Mouse (Mus musculus) cerebellum, adult 9-10 months (tissue): ENCODE measurements around the gene Ier5.
A peak's percentile ranks its signal among the peaks of the same experiment; 100 is the strongest.

Experiments used
- DNase-seq: peaks from one replicate; pipeline ENCODE4 v3.0.0; 2022

The Ier5 gene

GRCm38 (mm10) chr1:155099280-155099848 lies at the start of gene Ier5:
Ier5 (minus strand) TSS chr1:155099636.
- peak; percentile 97 for DNase-seq

- DNase-seq: no peak
These were observed 47.8 kb upstream of the Ier5 start for GRCm38 (mm10) chr1:155147228-155147627.

GRCm38 (mm10) chr1:155146572-155146980 lies 47.1 kb upstream of the Ier5 start, which contains the start of gene Mr1:
Mr1 (minus strand) TSS chr1:155146814.
- DNase-seq: peak; percentile 79

GRCm38 (mm10) chr1:155145620-155146019 lies 46.2 kb upstream of the Ier5 start:
- DNase-seq: no peak

- DNase-seq: peak; percentile 83
These were observed 40.6 kb upstream of the Ier5 start for GRCm38 (mm10) chr1:155140076-155140475.

- peak; percentile 33 for DNase-seq
These were observed 39.4 kb upstream of the Ier5 start for GRCm38 (mm10) chr1:155138795-155139194.

GRCm38 (mm10) chr1:155134866-155135265 lies 35.4 kb upstream of the Ier5 start:
- DNase-seq: no peak

- DNase-seq: no peak
These were observed 28.0 kb upstream of the Ier5 start for GRCm38 (mm10) chr1:155127429-155127934.

GRCm38 (mm10) chr1:155126716-155127115 lies 27.3 kb upstream of the Ier5 start:
- DNase-seq: no peak

GRCm38 (mm10) chr1:155124397-155124796 lies 25.0 kb upstream of the Ier5 start:
- DNase-seq: no peak

GRCm38 (mm10) chr1:155121977-155122939 lies 22.8 kb upstream of the Ier5 start:
- DNase-seq: peak; percentile 86

- DNase-seq: no peak
These were observed 20.3 kb upstream of the Ier5 start for GRCm38 (mm10) chr1:155119719-155120118.

- no peak for DNase-seq
These were observed 14.5 kb upstream of the Ier5 start for GRCm38 (mm10) chr1:155113946-155114345.

- no peak for DNase-seq
These were observed 13.4 kb upstream of the Ier5 start for GRCm38 (mm10) chr1:155112875-155113274.

GRCm38 (mm10) chr1:155112118-155112517 lies 12.7 kb upstream of the Ier5 start:
- DNase-seq: no peak

GRCm38 (mm10) chr1:155111491-155111890 lies 12.1 kb upstream of the Ier5 start:
- no peak for DNase-seq

- DNase-seq: no peak
These were observed 10.2 kb upstream of the Ier5 start for GRCm38 (mm10) chr1:155109387-155110350.

GRCm38 (mm10) chr1:155108412-155108811 lies 9.0 kb upstream of the Ier5 start:
- DNase-seq: no peak

- DNase-seq: no peak
These were observed 8.4 kb upstream of the Ier5 start for GRCm38 (mm10) chr1:155107843-155108242.

- DNase-seq: no peak
These were observed 6.9 kb upstream of the Ier5 start for GRCm38 (mm10) chr1:155106310-155106709.

GRCm38 (mm10) chr1:155103991-155104390 lies 4.6 kb upstream of the Ier5 start:
- no peak for DNase-seq

GRCm38 (mm10) chr1:155102631-155103030 lies 3.2 kb upstream of the Ier5 start:
- no peak for DNase-seq
